Comparison of ENCODE assay signal across 17 mouse cellular contexts in genomic region chrX:93068884-93069283, GRCm38 (mm10).
DNase-seq lines count a peak whose midpoint lies in the region; ATAC-seq and TF ChIP-seq lines count a peak whose summit lies in the region.
"Had no signal": no experiment of that assay in that cellular context is flagged by ENCODE, and none has a peak within 500 bp of the region (broad histone marks: within the 10 kb centered on the region; RNA-seq: fewer than 3 reads in every experiment).

No protein-coding gene starts in this region.

- H3K9me3 ChIP-seq in lung, embryonic 15.5 days, result no peaks in the 10 kb centered on the region
- H3K9me3 ChIP-seq: heart, embryonic 12.5 days; hindbrain, embryonic 15.5 days; limb, embryonic 15.5 days had no signal

- H3K4me1 ChIP-seq in lung, embryonic 15.5 days, result no peaks in the 10 kb centered on the region
- no peaks in the 10 kb centered on the region for H3K4me1 ChIP-seq in lung, adult 2 months (ENCODE audit: control insufficient read depth, insufficient read depth, low read length)
- H3K4me1 ChIP-seq: heart, embryonic 12.5 days; hindbrain, embryonic 15.5 days; limb, embryonic 15.5 days had no signal

- 55% methylated on average over 7 of the region's 7 CpGs for WGBS in lung, embryonic 15.5 days
- 54% methylated on average over 7 of the region's 7 CpGs for WGBS in lung, adult 2 months

- DNase-seq in gastrocnemius, adult 2 months, result no peak
- DNase-seq in gastrocnemius, postnatal 4 days (ENCODE audit: low spot score in 2 of 2), result no peak
- no peak for DNase-seq in lung, adult 2 months
- peak; percentile 11 for DNase-seq in Muller cell, postnatal 12 days (ENCODE audit: inconsistent ontology term)
- DNase-seq in embryo, embryonic 11 days, result no peak
- DNase-seq in ovary, postnatal 14 days (ENCODE audit: low spot score), result no peak
- DNase-seq: cerebellum, adult 2 months; gastrocnemius, postnatal 14 days; thymus, postnatal 4 days had no signal

- no peak for TF ChIP-seq POLR2A in lung, adult 2 months (IDR thresholded peaks at IDR 0.05; ENCODE audit: borderline replicate concordance, extremely low read depth, low read depth, low read length)
- TF ChIP-seq POLR2A in myocyte (IDR thresholded peaks at IDR 0.05; ENCODE audit: insufficient read length, low read depth), result no peak

- 0 out of 2 replicates have a peak overlapping the region, but pooled peaks have one; percentile 6 for H3K4me2 ChIP-seq in lung, embryonic 15.5 days
- H3K4me2 ChIP-seq in myocyte (ENCODE audit: low read depth), result peak overlapping the region; percentile 81
- H3K4me2 ChIP-seq: midbrain, embryonic 11.5 days had no signal

- no peaks in the 10 kb centered on the region for H3K27me3 ChIP-seq in lung, embryonic 15.5 days
- no peaks in the 10 kb centered on the region for H3K27me3 ChIP-seq in myocyte (ENCODE audit: control insufficient read depth, insufficient read depth, insufficient read length)
- H3K27me3 ChIP-seq: hindbrain, embryonic 15.5 days had no signal

- H3K36me3 ChIP-seq in lung, embryonic 15.5 days, result no peaks in the 10 kb centered on the region
- no peaks in the 10 kb centered on the region for H3K36me3 ChIP-seq in myocyte (ENCODE audit: control insufficient read depth, insufficient read depth)
- H3K36me3 ChIP-seq: heart, embryonic 12.5 days; hindbrain, embryonic 15.5 days; limb, embryonic 15.5 days had no signal

- no peak overlapping the region for H3K9ac ChIP-seq in lung, embryonic 15.5 days
- H3K9ac ChIP-seq: heart, embryonic 12.5 days; hindbrain, embryonic 15.5 days; limb, embryonic 15.5 days had no signal

- no peak for TF ChIP-seq CTCF in gastrocnemius, adult 2 months (IDR thresholded peaks at IDR 0.05)
- TF ChIP-seq CTCF in lung, adult 2 months (IDR thresholded peaks at IDR 0.05; ENCODE audit: insufficient read depth, low read length), result no peak

- H3K27ac ChIP-seq in gastrocnemius, adult 2 months, result no peak overlapping the region
- no peak overlapping the region for H3K27ac ChIP-seq in lung, embryonic 15.5 days
- H3K27ac ChIP-seq: hindbrain, embryonic 15.5 days; kidney, postnatal 0 days; limb, embryonic 15.5 days had no signal

- H3ac ChIP-seq in myocyte (ENCODE audit: control insufficient read depth, insufficient read length), result no peak overlapping the region

- H3K79me2 ChIP-seq in myocyte (ENCODE audit: control insufficient read depth, insufficient read depth), result no peaks in the 10 kb centered on the region

- peak overlapping the region; percentile 23 for H3K4me3 ChIP-seq in gastrocnemius, adult 2 months
- no peak overlapping the region for H3K4me3 ChIP-seq in lung, embryonic 15.5 days
- H3K4me3 ChIP-seq in lung, adult 2 months (replicated peaks; ENCODE audit: extremely low read depth, low read depth, low read length), result no peak overlapping the region
- no peak overlapping the region for H3K4me3 ChIP-seq in myocyte
- H3K4me3 ChIP-seq: heart, embryonic 12.5 days; hindbrain, embryonic 15.5 days; limb, embryonic 15.5 days had no signal

- intact Hi-C loops in gastrocnemius, adult 2 months (cut with DNase I), result no loop called here

- no peak for ATAC-seq in lung, embryonic 15.5 days (ENCODE audit: borderline replicate concordance, extremely low read depth, low FRiP score, low TSS enrichment)
- ATAC-seq: lung, postnatal 0 days had no signal

TF ChIP-seq in myocyte, 11 proteins besides CTCF, POLR2A, EP300 and RAD21:
- no peak for TF ChIP-seq TCF3 (IDR thresholded peaks at IDR 0.05; ENCODE audit: insufficient read length, low read depth)
- TF ChIP-seq CEBPB (IDR thresholded peaks at IDR 0.05; ENCODE audit: insufficient read depth, poor library complexity, severe bottlenecking), result no peak
- TF ChIP-seq REST (IDR thresholded peaks at IDR 0.05; ENCODE audit: insufficient read depth, insufficient read length), result no peak
- no peak for TF ChIP-seq USF1 (IDR thresholded peaks at IDR 0.05; ENCODE audit: low read depth)
- TF ChIP-seq MYOG (IDR thresholded peaks at IDR 0.05; ENCODE audit: control insufficient read depth in 1 of 3, insufficient read depth in 1 of 3, insufficient read length in 2 of 3, low read depth in 2 of 3), result no peak
- no peak for TF ChIP-seq TCF12 (IDR thresholded peaks at IDR 0.05; ENCODE audit: insufficient read depth, poor library complexity, severe bottlenecking)
- no peak for TF ChIP-seq MAX (IDR thresholded peaks at IDR 0.05; ENCODE audit: low read depth)
- no peak for TF ChIP-seq POLR2AphosphoS2 (IDR thresholded peaks at IDR 0.05; ENCODE audit: insufficient read length, low read depth)
- no peak for TF ChIP-seq E2F4 (IDR thresholded peaks at IDR 0.05; ENCODE audit: insufficient read depth)
- TF ChIP-seq MYOD1 (IDR thresholded peaks at IDR 0.05; ENCODE audit: control insufficient read depth in 1 of 3, insufficient read length in 2 of 3, low read depth in 2 of 3), result no peak
- no peak for TF ChIP-seq SRF (IDR thresholded peaks at IDR 0.05; ENCODE audit: control insufficient read depth, insufficient read length, low read depth)
